Mouse (Mus musculus): ENCODE results near the gene Tmem50b. TPM values are rescaled to one million over a fixed set of nuclear protein-coding genes. Genes with fewer than 3 reads are reported as not detected.
"Not testable (repeated sequence)": the region's sequence is repeated elsewhere in the genome, so short reads cannot be mapped to it uniquely, and the experiment has no call there.

Gene Tmem50b
- polyA plus RNA-seq, 1 experiment from 2014 or later, result 45.9 TPM

DNA sequence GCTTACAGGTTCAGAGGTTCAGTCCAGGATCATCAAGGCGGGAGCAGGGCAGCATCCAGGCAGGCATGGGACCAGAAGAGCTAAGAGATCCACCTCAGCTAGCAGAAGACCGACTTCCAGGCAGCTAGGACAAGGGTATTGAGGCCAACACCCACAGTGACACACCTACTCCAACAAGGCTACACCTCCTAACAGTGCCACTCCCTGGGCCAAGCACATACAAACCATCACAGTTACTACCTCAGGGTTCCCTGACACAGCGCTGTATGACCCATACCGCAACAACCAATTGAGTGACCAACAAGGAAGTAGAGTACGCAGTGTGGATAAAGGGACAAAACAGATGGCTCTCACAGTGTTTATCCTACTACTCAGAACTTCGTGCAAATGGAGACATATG is 61.2 kb downstream of the Tmem50b start:
- H3K9ac ChIP-seq, result no peak overlapping the region
- peaks cover 63% of the 10 kb centered on the region for H3K4me1 ChIP-seq
- no peak overlapping the region for H3K4me3 ChIP-seq
- H3K27ac ChIP-seq (replicated peaks), result no peak overlapping the region
- H3K9me3 ChIP-seq, result no peaks in the 10 kb centered on the region
- no peaks in the 10 kb centered on the region for H3K36me3 ChIP-seq
- H3K27me3 ChIP-seq (replicated peaks), result peaks cover 6% of the 10 kb centered on the region; the same call in 1 of the 2 replicates
- ATAC-seq (ENCODE audit: extremely low read depth, insufficient number of reproducible peaks, low FRiP score, low TSS enrichment), result no peak
- H3K4me2 ChIP-seq, result no peak overlapping the region
- 88% methylated on average over 6 of the region's 6 CpGs for WGBS

DNA sequence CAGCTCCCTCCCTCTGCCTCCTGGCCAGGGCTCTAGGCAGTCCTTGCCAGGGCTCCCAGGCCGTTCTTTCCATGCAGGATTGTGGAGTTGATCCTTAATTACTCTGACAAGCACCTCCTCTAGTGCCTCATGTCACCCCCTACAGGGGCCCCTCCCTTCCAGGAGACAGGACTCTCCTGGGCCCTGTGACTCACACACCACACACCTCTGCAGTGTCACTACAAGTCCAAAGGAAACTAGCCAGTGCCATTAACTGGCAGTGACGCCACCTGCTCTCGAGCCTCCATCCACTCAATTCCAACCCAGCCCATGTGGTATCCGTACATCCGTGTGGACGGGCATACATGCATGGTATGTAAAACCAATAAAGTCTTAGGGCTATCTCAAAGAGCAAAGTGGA is 62.7 kb downstream of the Tmem50b start:
- ATAC-seq (ENCODE audit: extremely low read depth, insufficient number of reproducible peaks, low FRiP score, low TSS enrichment), result no peak
- Histone ChIP-seq H3K4me3 (no peak overlapping the region), H3K9me3 (no peaks in the 10 kb centered on the region), H3K4me2 (no peak overlapping the region), H3K9ac (no peak overlapping the region), H3K36me3 (no peaks in the 10 kb centered on the region), H3K27me3 (replicated peaks) (peaks cover 6% of the 10 kb centered on the region; the same call in 1 of the 2 replicates), H3K27ac (replicated peaks) (no peak overlapping the region), H3K4me1 (peaks cover 62% of the 10 kb centered on the region)
- WGBS, result 65% methylated on average over 6 of the region's 6 CpGs

DNA sequence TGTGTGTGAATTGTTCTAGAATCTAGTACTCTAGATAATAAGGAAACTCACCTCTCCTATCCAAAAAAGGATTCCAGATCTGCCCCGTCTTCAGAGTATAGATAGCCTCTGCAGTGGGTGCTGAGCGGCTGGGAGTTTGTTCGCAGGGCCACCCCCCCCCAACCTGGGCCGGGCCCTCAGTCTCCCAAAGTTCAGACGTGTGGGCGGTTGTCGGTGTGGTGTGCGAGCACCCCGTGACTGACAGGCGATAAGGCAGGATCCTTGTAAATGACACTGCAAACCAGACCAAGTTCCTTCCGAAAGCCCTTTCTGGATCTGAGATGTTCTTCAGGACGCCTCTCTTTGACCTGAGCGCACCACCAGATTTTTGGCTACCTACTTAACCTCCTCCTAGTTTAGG is 63.1 kb downstream of the Tmem50b start:
- 44% methylated on average over 13 of the region's 13 CpGs for WGBS

DNA sequence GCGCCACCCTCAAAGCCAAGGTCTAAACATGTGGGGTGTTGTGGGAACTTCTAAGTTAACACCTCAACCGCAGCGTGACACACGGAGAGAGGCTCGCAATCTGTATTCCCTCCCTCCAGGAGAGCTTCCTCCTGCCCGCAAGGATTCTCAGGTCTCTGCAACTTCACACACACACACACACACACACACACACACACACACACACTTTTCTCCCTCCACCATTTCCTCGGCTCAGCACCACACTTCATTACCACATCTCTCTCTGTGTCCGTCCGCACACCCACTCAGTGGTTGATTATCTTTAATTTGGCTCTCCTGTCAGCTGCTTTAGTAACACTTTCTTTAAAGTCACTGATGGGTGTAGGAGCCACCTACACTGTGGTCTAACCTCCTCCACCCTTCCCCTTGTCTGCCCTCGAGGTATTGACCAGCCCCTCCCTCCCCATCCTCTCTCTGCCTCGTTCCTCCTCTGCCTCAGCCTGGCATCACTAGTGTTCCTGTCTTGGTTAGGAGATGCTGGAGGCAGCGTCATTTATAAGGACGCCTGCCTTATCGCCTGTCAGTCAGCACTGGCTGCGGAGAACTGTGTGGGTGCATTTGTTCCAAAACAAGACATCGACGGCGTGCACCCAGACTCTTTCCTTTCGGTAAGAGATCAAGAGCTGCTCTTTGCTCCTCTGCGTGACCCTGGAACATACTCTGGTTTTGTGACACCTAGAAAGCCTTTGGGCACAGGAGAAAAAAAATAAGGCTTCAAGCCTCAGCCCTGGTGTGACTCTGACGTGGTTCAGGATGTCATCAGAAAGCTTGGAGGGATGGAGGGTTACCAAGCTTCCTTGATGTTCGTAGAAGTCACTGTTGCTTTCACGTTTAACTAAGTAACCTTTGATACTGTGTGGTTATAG is 64.3 kb downstream of the Tmem50b start:
- Histone ChIP-seq H3K9ac (0 out of 2 replicates have a peak overlapping the region, but pooled peaks have one; percentile 34), H3K4me1 (peaks cover 53% of the 10 kb centered on the region), H3K27ac (replicated peaks) (0 out of 2 replicates have a peak overlapping the region, but pooled peaks have one; percentile 21), H3K9me3 (no peaks in the 10 kb centered on the region), H3K27me3 (replicated peaks) (peaks cover 6% of the 10 kb centered on the region; the same call in 1 of the 2 replicates), H3K4me3 (no peak overlapping the region), H3K36me3 (no peaks in the 10 kb centered on the region), H3K4me2 (peak overlapping the region; percentile 54)
- no peak for ATAC-seq (ENCODE audit: extremely low read depth, insufficient number of reproducible peaks, low FRiP score, low TSS enrichment)
- 29% methylated on average over 23 of the region's 23 CpGs for WGBS

More for the DNA sequence above, 63.1 kb downstream of the Tmem50b start:
- no peaks in the 10 kb centered on the region for H3K9me3 ChIP-seq
- H3K4me1 ChIP-seq, result peaks cover 62% of the 10 kb centered on the region
- no peak overlapping the region for H3K4me3 ChIP-seq
- peak; percentile 78 for ATAC-seq (ENCODE audit: extremely low read depth, insufficient number of reproducible peaks, low FRiP score, low TSS enrichment)
- H3K4me2 ChIP-seq, result no peak overlapping the region
- H3K36me3 ChIP-seq, result no peaks in the 10 kb centered on the region
- H3K9ac ChIP-seq, result no peak overlapping the region
- H3K27ac ChIP-seq (replicated peaks), result no peak overlapping the region
- H3K27me3 ChIP-seq (replicated peaks), result peaks cover 6% of the 10 kb centered on the region; the same call in 1 of the 2 replicates

DNA sequence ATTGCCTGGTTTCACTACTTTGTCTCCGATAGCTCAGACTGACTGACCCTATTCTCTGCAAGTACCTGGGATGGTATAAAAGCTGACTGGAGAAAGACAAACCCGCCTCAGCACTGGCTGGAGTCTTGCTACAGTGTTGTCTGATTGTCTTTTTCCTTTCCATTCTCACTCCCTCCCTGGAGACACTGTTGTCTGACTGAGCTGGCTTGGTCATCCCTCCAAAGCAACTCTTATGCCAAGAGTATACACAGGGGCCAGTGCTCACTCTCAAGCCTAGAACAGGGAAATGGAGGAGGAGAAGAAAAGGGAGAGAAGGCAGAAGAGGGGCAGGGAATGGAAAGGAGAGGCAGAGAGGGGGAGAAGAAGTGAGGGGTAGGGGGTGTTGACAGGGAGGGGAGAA is 65.2 kb downstream of the Tmem50b start:
- ATAC-seq (ENCODE audit: extremely low read depth, insufficient number of reproducible peaks, low FRiP score, low TSS enrichment), result no peak
- 51% methylated on average over 2 of the region's 2 CpGs for WGBS
- peak overlapping the region; percentile 57 for H3K27ac ChIP-seq (replicated peaks)
- no peaks in the 10 kb centered on the region for H3K36me3 ChIP-seq
- peaks cover 47% of the 10 kb centered on the region for H3K4me1 ChIP-seq
- H3K4me2 ChIP-seq, result no peak overlapping the region
- no peaks in the 10 kb centered on the region for H3K9me3 ChIP-seq
- H3K9ac ChIP-seq, result 0 out of 2 replicates have a peak overlapping the region, but pooled peaks have one; percentile 44
- no peak overlapping the region for H3K4me3 ChIP-seq
- peaks cover 6% of the 10 kb centered on the region; the same call in 1 of the 2 replicates for H3K27me3 ChIP-seq (replicated peaks)

DNA sequence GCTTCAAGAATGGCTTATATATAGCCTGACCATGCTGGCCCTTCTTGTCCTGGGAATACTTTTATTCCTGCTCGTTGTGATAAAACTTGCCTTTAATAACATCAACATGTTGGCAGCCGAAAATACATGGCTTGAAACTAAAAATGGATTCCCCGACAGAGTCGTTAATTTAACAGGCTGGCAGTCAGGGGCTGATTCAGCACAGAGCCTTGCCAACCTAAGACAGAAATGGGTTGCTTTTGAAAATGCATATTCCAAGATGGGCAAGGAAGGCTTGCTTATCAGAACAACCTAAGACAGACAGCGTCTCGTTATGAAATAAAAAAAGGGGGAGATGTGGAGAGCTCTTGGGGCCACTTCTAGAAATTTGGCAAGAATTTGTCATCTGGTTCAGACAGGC is 65.7 kb downstream of the Tmem50b start:
- 35% methylated on average over 6 of the region's 6 CpGs for WGBS
- peaks cover 6% of the 10 kb centered on the region; the same call in 1 of the 2 replicates for H3K27me3 ChIP-seq (replicated peaks)
- H3K4me3 ChIP-seq, result no peak overlapping the region
- H3K9me3 ChIP-seq, result no peaks in the 10 kb centered on the region
- peaks cover 48% of the 10 kb centered on the region for H3K4me1 ChIP-seq
- H3K36me3 ChIP-seq, result no peaks in the 10 kb centered on the region
- H3K4me2 ChIP-seq, result 0 out of 2 replicates have a peak overlapping the region, but pooled peaks have one; percentile 10
- peak overlapping the region; percentile 57 for H3K27ac ChIP-seq (replicated peaks)
- ATAC-seq (ENCODE audit: extremely low read depth, insufficient number of reproducible peaks, low FRiP score, low TSS enrichment), result no peak
- H3K9ac ChIP-seq, result no peak overlapping the region

DNA sequence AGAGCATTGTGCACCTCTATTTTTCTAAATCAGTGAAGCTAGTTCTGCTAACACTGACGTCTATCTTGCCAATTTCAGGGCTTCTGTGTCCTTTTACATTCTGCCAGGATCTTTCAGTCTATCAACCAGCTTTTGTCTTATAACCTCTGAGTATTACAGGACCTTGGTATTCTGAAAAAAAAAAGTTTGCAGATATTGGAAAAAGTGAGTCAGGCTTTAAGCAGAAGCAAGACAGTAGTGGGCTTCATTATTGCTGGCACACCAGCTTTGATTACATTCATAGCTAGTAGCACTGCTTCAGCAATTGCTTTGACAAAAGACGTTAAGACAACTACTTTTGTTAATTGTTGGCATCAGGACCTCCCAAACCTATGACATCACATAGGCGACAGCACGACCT is 66.8 kb downstream of the Tmem50b start:
- H3K9ac ChIP-seq; H3K4me2 ChIP-seq; H3K9me3 ChIP-seq; H3K27ac ChIP-seq (replicated peaks); H3K27me3 ChIP-seq (replicated peaks); H3K36me3 ChIP-seq; H3K4me3 ChIP-seq; ATAC-seq (ENCODE audit: extremely low read depth, insufficient number of reproducible peaks, low FRiP score, low TSS enrichment): not testable (repeated sequence)
- WGBS, result 81% methylated on average over 4 of the region's 4 CpGs
- peaks cover 48% of the 10 kb centered on the region for H3K4me1 ChIP-seq

DNA sequence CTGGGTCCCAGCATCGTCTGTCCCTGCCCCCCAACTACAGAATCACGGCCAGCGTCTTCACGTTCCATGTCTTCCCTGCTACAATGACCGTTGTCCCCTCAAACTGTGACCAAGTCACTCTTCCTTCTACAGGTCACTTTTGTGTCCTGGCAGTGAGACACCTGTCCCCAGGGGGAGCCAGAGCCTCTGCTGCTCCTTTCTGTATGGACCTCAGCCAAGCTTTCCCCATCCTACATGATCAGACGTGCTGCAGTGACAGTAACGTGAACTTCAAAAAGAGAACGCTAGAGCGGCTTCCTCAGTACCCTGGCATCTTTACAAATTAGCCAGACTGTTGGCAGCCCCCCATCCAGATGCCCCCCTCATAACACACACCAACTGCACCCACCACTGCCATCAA is 69.0 kb downstream of the Tmem50b start:
- Histone ChIP-seq H3K36me3 (no peaks in the 10 kb centered on the region), H3K9ac (no peak overlapping the region), H3K4me2 (no peak overlapping the region), H3K9me3 (no peaks in the 10 kb centered on the region), H3K27me3 (replicated peaks) (no peaks in the 10 kb centered on the region), H3K4me1 (peaks cover 33% of the 10 kb centered on the region), H3K4me3 (no peak overlapping the region), H3K27ac (replicated peaks) (no peak overlapping the region)
- ATAC-seq (ENCODE audit: extremely low read depth, insufficient number of reproducible peaks, low FRiP score, low TSS enrichment), result no peak
- 73% methylated on average over 9 of the region's 9 CpGs for WGBS

DNA sequence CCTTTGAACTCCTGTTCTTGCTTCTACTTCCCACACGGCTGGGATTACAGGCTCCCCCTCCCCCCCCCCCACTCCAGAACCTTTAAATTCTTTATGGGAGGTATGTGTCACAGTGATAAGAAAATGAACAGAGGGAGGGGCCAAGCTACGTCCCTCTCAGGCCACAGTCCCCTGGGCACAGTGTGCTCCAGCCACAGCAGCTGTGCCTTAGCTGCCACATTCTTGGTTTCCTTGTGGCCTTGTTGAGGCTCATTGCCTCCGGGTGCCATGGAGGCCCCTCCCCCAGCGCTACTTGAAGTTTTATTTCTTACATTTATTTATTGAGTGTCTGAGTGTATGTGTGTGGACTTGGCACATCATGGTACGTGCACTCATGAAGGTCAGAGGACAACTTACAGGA is 70.1 kb downstream of the Tmem50b start:
- Histone ChIP-seq H3K9ac (no peak overlapping the region), H3K9me3 (no peaks in the 10 kb centered on the region), H3K4me1 (peaks cover 23% of the 10 kb centered on the region), H3K36me3 (no peaks in the 10 kb centered on the region), H3K27ac (replicated peaks) (no peak overlapping the region), H3K4me3 (no peak overlapping the region), H3K27me3 (replicated peaks) (no peaks in the 10 kb centered on the region), H3K4me2 (no peak overlapping the region)
- ATAC-seq (ENCODE audit: extremely low read depth, insufficient number of reproducible peaks, low FRiP score, low TSS enrichment), result no peak
- 45% methylated on average over 5 of the region's 5 CpGs for WGBS

DNA sequence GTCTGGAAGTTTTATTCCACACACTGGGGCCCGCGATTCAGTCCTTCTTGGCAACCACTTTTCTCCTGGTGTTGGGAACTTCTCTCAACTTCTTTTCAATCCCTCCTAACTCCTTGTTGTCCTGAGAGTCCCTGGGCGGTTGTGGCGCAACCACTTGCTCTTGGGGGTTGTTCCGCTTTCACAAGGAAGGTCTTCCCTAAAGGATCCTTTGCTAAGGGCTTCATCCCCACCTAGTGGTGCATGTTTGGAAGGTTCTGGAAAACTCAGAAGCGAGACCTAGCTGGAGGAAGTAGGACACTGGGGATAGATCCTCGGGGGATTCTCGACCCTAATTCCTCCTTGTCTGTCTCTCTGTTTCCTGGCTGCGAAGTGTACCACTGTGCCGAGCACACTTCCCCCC is 70.5 kb downstream of the Tmem50b start:
- H3K36me3 ChIP-seq, result no peaks in the 10 kb centered on the region
- H3K9ac ChIP-seq, result no peak overlapping the region
- no peaks in the 10 kb centered on the region for H3K9me3 ChIP-seq
- no peaks in the 10 kb centered on the region for H3K27me3 ChIP-seq (replicated peaks)
- no peak overlapping the region for H3K27ac ChIP-seq (replicated peaks)
- H3K4me3 ChIP-seq, result no peak overlapping the region
- H3K4me2 ChIP-seq, result no peak overlapping the region
- H3K4me1 ChIP-seq, result peaks cover 18% of the 10 kb centered on the region
- WGBS, result 67% methylated on average over 10 of the region's 10 CpGs
- ATAC-seq (ENCODE audit: extremely low read depth, insufficient number of reproducible peaks, low FRiP score, low TSS enrichment), result no peak

DNA sequence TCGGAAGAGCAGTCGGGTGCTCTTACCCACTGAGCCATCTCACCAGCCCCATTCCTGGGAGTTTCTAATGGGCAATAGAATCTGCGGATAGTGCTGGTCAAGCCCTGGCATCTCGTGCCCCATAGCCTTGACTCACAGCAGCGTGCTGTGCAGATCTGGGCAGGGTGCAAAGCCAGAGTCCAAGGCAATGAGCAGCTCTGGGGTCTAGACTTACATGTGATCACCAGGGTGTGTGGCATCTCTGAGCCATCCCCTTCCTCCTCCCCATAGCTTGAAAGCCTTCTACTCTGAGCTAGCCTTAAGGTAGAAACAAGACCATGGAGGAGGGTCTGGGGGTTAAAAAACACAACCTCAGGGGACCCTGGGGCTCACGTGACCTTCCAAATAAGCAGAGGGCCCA is 71.3 kb downstream of the Tmem50b start:
- ATAC-seq (ENCODE audit: extremely low read depth, insufficient number of reproducible peaks, low FRiP score, low TSS enrichment), result no peak
- Histone ChIP-seq H3K27me3 (replicated peaks) (no peaks in the 10 kb centered on the region), H3K36me3 (no peaks in the 10 kb centered on the region), H3K27ac (replicated peaks) (no peak overlapping the region), H3K4me1 (peaks cover 10% of the 10 kb centered on the region), H3K9ac (no peak overlapping the region), H3K9me3 (no peaks in the 10 kb centered on the region), H3K4me3 (no peak overlapping the region), H3K4me2 (no peak overlapping the region)
- 93% methylated on average over 6 of the region's 6 CpGs for WGBS
